Mouse (Mus musculus) liver, adult 2 months (tissue): ENCODE measurements around the gene Zfp566.

ENCODE experiments used
- CTCF ChIP-seq: fragments of 200-500 bp; IDR thresholded peaks from 2 replicates; pipeline ENCODE4 v1.5.1; 2011; ENCODE audit warnings: low read depth, low read length, control low read depth
- POLR2A ChIP-seq: fragments of 200-500 bp; IDR thresholded peaks from 2 replicates; pipeline ENCODE4 v1.6.1; 2011; ENCODE audit warnings: low read length, control low read depth; ENCODE audit not compliant: insufficient read depth; ENCODE audit errors: extremely low read depth

GRCm38 (mm10) chr7:30048126-30048525 is 42.2 kb downstream of the Zfp566 start:
- TF ChIP-seq POLR2A: no peak
- TF ChIP-seq CTCF: no peak
